Mouse (Mus musculus) ovary, adult 18-20 months (tissue): Measurements from ENCODE around the gene Tmed1.
"Not testable (repeated sequence)": the region's sequence is repeated elsewhere in the genome, so short reads cannot be mapped to it uniquely, and the experiment has no call there.

ENCODE experiments used
- DNase-seq: peaks from one replicate; pipeline ENCODE4 v3.0.0; 2022; ENCODE audit warnings: low spot score, mixed read lengths

Gene Tmed1

DNA sequence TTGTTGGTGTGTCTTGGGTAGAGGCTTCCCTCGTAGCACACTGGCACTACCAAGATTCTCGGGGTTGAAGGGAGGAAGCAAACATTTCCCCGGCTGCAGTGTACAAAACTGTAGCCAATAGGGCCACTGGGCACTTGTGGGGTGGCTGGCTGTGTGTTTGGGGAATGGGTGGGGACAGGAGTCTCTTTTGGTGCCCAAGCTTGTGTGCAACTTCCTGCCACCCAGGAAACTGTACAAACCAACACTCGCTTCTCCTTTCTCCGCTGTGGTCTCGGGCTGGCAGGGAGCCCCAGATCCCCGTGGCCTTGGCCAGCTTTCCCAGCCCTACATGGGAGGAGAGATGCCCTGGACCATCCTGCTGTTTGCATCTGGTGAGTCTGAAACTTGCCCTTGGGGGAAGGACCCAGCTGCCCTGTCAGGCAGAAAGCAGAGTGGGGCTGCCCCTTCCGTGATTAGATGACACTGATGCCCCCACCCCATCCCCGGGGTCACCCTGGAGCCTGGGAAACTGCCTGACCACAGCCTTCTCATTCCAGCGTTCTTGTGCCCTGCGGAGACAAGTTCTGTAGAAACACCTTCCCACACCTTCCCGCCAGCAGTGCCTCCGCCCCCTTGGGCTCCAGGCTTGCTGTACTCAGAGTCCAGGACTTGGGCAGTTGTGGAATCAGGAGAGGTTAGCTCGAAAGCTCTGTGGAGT, 16.0 kb upstream of the Tmed1 start, which contains the start of gene AB124611:
AB124611 (plus strand) TSS at position 240 of the 697 bp plus-strand sequence.
- no peak for DNase-seq

DNA sequence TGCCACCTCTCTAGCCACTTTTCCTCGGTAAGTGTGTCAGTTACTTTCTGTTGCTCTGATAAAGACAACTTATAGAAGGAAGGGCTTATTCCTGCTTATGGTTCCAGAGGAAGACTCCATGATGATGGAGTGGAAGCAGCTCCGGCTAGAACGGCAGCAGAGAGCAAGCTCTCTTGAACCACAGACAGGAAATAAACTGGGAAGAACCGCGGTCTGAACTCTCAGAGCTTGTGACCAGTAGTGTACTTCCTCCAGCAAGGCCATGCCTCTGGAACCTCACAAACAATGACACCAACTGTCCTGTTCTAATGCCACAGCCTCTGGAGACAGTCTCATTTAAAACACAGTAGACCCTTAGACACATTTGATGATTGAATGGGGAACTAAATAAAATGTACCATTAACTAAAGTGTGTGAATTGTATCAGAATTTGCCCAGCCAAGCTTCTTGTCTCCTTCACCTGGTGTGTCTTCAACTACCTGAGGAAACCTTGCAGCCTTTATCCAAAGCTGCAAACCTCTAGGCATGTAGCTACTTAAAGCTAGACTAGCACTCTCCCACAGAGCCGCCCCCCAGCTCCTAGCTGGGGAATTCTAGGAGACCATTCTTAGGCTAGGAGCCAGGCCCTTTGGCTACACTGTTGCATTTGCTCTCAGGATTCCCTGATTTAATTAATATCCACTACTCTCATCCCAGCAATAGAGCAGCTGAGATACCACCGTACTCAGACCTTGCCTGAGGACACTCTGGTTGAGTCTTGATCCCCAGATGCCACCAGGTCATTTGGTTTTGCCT, 15.3 kb upstream of the Tmed1 start:
- DNase-seq, result no peak

DNA sequence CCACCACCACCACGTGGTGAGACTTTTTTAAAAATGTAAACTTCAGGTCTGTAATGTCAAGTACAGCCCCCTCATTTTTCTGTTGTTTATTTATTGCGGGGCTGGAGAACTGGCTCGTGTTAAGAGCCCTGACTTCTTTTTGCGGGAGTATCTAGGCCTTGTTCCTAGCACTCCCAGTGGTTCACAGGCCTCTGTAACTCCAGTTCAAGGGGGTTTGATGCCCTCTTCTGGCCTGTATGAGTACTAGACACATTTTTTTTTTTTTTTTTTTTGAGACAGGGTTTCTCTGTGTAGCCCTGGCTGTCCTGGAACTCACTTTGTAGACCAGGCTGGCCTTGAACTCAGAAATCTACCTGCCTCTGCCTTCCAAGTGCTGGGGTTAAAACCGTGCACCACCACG, 8.6 kb upstream of the Tmed1 start:
- not testable (repeated sequence) for DNase-seq

DNA sequence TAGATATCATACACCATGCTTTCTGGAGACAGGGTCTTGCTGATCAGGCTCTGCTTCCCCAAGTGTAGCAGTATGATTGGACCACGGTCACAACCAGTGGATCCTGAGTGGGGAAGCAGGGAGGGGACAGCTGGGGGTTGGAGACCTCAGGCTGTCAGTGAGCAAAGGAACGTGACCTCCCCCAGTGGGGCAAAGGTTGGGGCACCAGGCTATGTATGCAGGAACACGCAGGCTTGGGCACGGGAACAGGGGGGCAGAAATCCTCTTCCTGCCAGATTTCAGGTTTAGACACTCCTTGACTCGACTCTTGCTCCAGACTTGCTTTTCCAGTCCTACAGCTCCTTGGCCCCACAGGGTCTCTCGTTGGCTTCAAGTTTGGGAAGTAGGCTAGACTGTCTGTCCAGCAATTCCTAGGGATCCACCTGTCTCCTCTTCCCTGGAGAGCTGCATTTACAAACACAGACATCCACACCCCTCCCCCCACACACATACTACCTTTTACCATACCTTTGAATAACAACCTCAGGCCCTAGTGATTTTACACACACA, 8.0 kb upstream of the Tmed1 start:
- no peak for DNase-seq

DNA sequence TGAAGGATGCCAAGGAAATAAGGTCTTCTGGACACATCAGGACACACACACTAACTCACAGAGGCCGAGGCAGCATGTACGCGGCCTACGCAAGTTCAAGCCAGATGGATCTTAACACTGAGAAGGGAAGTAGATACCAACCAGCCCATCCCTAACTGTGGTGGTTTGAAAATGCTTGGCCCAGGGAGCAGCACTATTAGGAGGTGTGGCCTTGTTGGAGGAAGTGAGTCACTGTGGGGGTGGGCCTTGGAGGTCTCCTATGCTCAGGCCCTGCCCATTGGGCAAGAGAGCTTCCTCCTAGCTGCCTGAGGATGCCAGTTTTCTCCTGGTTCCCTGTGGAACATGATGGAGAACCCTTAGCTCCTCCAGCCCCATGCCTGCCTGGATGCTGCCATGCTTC, 3.4 kb upstream of the Tmed1 start:
- DNase-seq, result no peak

DNA sequence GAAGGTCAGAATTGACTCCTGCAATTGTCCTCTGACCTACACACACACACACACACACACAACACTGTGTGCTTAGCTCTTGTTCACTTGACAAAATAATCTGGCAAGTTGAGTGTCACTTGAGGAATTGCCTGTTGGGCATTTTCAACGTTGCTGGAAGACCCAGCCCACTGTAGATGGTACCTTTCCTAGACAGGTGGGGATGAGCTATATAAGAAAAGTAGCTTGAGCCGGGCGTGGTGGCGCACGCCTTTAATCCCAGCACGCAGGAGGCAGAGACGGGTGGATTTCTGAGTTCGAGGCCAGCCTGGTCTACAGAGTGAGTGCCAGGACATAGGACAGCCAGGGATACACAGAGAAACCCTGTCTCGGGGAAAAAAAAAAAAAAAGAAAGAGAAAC, 1.0 kb upstream of the Tmed1 start:
- no peak for DNase-seq

DNA sequence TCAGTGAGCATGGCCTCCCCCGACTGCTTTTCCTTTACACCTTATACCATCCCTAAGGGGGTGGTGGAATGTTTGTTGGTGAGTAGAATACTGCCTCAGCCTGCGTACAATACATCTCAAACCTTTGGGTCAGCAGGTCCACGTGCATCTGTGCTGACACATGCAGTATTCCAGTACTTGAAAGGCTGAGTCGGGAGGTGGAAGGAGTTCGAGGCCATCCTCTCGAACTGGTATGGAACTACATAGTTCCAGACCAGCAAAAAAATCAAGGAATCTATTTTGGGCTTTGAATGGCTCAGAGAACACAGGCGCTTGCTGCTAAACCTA, 600 bp upstream of the Tmed1 start:
- DNase-seq, result no peak

DNA sequence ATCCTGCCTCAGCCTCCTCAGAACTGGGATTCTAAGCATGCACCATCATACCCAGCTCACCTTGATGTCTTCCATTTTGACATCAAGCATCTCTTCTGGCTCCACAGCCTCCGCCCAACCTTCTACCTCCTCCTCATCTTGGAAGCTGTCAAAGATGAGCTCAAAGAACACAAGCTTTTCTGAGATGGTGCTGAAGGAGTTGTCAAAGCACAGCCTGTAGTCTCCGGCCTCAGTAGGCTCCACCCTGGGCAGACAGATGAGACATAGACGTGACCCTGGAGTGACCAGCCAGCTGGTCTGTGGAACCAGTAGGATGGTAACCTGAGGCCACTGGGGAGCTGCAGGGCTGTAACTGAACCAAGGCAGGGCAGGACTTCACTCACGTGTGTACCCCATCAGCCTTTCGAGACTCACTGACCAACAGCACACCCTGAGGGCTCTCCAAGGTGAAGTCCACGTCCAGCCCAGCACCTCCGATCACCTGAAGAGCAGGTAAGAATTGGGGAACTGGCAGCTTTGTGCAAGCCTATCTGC, 1.1 kb downstream of the Tmed1 start:
- DNase-seq, result no peak

DNA sequence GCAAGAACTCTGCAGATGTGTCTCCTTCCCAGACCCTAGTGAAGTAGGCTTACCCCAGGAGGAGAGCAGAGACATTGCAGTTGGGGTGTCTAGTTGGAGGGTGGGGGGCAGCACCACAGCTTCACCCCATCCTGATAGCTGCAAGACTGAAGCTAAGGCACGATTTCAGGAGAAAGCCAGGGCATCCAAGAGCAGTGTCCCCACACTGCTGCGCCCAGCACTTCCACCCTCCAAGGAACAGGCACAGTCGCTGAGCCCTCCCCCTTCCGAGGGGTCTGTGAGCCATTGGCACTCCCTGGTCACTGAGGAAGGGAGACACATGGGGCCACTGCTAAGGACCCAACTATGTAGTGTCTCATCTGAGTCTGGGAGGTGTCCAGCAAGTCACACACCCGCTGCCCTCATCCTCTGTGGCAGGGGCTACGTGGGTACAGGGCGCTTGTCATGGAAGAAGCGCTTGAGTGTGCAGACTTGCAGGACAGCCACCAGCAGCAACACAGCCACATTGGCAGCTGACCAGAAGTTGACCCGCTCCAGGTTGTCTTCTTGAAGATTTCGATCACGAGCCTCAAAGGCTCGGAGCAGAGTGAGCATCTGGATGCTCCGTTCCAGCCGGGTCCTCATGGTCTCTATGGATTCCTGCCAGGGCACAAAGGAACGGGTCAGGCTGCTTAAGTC, 2.2 kb downstream of the Tmed1 start:
- no peak for DNase-seq

DNA sequence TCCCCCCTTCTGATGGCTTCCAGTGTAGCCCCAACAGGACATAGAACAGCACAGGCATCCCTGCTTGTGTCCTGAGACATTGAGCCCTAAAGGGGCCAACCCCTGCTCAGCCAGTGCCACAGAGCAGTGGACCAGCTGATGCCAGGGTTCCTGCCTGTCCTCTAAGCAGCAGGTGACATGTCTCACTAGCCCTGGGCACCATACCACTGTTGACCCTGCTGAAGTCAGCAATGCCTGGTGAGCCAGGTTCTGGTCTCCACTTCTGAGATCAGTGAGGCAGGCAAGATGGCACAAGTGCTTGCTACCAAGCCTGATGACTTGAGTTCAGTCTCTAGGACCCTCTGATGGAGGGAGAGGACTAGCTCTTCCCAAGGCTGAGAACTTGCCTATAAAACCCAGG, 4.3 kb downstream of the Tmed1 start:
- DNase-seq, result no peak

DNA sequence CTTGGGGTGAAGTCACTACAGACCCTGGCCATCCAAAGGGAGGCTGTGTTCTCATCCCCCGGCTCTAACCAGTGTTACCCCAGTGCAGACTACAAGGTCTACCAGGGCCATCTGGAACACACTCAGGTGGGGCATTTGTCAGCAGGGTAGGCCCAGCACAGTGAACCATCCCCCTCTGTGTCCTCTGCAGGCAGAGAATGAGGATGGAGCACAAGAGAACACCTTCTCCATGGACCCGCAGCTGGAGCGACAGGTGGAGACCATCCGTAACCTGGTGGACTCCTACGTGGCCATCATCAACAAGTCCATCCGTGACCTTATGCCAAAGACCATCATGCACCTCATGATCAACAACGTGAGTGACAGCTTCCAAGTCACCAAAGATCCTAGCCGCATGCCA, 6.7 kb downstream of the Tmed1 start:
- no peak for DNase-seq

DNA sequence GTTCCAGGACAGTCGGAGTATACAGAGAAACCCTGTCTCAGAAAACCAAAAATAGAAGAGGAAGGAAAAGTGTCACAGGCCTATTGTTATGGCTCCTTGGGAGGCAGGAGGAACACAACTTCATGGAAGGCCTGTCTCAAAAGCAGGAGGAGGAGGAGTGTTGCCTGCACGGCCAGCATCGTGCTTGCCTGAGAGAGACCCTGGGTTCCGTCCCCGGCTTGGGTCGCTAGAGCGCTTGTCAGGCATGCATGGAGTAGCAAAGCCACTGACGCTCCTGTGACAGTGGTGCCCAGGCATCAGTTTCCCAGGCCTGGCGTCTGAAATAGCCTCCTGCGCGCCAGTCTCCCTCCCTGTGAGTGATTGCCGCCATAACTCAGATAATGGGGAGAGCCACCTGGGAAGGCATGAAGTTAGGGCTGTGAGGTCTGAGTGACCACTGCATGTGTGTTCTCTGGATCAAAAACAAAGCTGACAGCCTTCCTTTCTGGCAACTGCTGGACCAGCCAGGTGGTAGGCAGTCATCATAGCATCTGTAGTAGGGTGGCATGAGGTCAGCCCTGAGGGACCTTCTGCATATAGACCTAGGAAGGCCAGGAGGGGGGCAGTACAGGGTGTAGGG, 11.7 kb downstream of the Tmed1 start:
- DNase-seq, result no peak

DNA sequence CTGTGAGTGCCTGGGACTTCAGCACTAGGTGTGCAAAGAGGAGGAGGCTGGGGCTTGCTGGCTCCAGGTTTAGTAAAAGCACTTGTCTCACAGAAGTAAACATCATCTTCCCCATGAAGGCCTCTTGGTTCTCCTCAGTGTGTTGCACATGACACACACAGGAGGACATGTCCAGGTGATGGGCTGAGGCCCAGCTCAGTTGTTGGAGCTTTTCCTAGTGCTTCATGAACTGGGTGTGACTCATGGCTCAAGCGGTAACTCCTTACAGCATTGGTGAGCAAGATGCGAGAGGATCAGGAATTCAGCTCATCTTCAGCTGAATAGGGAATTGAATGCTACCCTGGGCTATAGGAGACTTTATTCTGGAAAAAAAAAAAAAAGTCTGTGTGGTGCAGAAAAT, 12.4 kb downstream of the Tmed1 start:
- no peak for DNase-seq

DNA sequence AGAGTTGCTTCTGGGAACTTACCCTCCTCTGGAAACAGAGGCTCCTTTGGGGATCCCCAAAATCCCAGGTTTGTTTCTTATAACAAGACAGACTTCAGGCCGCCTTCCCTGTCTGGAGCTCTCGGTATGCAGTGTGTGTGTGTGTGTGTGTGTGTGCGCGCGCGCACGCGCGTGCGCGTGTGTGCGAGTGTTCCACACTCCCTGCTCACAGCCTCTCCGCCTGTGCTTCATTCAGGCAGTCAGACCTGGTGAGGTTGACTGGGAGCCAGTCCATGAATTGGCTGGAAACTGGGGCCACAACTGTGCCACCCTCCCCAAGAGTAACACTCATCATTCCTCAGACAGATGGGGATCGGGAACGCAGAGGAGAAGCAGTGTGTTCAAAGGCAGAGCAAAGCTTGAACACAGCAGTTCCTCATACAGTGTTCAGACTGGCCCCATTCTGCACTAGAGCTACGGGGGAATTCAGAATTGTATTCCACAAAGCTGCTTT, 13.0 kb downstream of the Tmed1 start:
- DNase-seq, result no peak

DNA sequence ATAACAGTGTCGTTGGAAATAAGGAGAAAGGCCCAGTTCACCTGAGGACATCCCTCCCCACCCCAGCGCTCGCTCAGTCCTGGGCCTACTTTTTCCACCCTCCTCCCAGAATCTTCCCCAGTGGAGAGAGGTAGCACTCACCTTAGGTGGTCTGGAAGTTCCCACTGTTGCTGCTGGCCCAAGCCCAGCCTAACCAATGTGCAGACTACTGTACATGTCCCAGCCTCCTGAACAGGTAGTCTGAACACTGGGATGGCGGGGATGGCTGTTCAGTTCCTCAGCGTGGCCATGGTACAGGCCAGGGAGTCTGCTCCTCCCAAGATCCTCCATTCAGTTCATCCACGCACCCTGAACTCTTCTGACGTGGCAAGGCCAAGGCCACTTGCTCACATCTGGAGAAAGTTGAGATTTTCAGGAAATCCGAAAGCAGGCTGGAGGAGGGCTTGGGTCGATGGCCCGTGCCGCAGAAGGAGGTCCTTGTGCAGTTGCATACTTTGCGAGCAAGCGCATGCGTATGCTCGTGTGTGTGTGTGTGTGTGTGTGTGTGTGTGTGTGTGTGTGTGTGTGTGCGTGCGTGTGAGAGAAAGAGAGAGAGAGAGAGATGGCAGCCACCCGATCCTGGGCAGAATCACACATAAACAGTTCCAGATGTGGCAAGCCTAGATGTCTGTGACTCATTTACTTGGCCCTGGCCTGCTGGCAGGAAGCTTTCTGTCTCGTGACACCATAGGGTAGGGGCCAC, 13.6 kb downstream of the Tmed1 start:
- DNase-seq, result peak; percentile 34

DNA sequence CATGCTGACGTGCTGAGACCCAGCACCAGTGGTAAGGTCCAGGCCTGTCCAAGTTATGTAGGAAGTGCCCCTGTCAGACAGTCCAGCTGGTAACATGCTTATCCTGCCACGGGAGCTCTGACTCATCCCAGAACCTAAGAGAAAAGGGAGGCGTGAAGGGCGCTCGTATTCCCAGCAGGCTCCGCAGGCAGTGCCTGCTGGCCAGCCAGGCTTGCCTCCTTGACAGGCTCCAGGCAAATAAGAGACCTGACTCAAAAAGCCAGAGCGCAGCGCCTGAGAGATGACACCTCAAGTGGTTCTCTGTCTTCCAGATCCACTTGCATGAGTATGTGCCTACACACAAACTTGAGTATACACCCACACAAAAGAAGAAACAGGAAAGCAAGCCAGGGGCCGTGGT, 15.3 kb downstream of the Tmed1 start:
- no peak for DNase-seq

DNA sequence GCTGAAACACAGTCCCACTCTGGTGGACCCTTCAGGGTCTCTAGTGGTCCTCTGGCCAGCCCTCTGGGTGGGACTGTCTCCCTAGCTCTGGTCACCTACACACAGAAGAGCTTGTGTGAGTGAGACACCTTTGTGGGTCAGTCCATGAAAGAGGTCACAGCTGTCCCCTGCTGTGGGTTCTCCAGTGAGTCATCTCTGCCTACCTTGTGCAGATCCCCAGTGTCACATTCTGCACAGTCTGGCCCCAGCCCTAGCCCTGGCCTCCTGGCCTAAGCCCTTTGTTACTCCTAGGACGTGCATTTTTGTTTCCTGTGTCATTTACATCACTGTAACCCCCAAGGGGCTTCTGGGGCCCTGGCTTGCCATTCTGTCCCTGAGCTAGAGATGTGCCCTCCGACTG, 16.1 kb downstream of the Tmed1 start:
- no peak for DNase-seq

DNA sequence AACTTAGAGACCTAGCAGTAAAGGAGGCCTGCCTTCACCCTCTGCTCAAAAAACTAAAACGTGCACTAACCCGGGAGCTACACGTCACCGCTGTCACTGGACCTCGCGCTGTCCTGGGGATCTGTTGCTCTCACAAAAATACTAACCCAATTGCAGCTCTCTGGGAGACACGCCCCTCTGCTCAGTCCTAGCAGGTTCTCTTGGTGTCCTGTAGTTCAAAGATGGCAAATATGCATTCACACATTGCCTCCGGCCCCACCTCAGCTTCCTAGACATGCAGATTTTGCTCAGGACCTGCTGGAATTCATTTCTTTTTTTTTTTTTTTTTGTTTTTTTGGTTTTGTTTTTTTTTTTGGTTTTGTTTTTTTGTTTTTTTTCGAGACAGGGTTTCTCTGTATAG, 19.4 kb downstream of the Tmed1 start:
- no peak for DNase-seq

DNA sequence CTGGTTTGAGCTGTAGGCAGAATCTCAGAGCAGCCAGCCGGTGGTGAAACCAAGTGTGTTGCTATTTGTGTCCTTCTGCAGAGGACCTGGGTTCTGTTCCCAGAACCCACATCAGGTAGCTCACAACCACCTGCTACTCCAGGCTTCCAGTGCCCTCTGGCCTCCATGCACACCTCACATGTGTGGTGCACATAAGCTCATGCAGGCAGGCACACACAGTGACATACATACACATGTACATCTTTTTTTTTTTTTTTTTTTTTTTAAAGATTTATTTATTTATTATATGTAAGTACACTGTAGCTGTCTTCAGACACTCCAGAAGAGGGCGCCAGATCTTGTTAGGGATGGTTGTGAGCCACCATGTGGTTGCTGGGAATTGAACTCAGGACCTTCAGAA, 21.8 kb downstream of the Tmed1 start:
- DNase-seq, result not testable (repeated sequence)

DNA sequence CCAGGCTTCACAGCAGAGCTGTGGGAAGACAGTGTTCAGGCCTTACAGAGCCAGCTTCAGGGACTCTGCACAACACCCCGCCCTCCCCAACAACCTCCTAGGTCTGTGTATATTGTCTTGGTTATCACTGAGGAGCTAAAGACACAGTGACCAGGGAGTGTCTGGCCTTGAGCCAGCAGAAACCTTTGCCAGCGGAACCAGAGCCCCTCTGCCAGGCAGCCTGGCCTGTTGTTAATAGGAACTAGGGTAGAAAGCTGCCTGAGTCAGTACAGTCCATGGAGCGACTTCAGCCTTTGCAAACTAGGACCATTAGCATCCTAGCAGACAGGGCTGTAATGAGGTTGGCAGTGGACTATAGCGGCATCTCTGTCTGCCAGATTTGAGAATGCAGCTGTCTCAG, 26.0 kb downstream of the Tmed1 start:
- peak; percentile 55 for DNase-seq

DNA sequence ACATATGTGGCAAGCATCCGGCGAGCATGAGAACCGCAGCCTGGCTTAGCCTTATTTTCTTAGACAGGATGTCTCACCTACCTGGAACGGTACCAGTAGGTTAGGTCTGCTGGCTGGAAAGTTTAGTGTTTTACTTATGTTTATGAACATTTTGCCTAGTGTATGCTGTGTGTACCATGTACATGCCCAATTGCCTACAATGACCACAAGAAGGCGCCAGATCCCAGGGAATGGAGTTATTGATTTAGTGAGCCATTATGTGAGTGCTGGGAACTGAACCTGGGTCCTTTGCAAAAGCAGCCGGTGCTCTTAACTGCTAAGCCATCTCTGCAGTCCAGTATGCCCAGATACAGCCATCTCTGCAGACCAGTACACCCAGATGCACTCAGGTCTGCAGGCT, 32.3 kb downstream of the Tmed1 start:
- DNase-seq, result no peak
